Mouse (Mus musculus): ENCODE measurements around the gene Col18a1. TPM values are rescaled to one million over a fixed set of nuclear protein-coding genes. Genes with fewer than 3 reads are reported as not detected.

The Col18a1 gene
- polyA plus RNA-seq, 1 experiment from 2014 or later = 48.6 TPM

GRCm38 (mm10) chr10:77190967-77191915 lies 24.9 kb upstream of the Col18a1 start:
- Histone ChIP-seq H3K9me3 (ENCODE audit: control insufficient read depth, low read length) (no peaks in the 10 kb centered on the region), H3K4me2 (ENCODE audit: low read depth, low read length) (no peak overlapping the region), H3K27ac (ENCODE audit: low read length) (no peak overlapping the region), H3K4me1 (ENCODE audit: control insufficient read depth, insufficient read depth, low read length) (peaks cover 12% of the 10 kb centered on the region), H3K27me3 (replicated peaks; ENCODE audit: control insufficient read depth, insufficient read depth, low read length) (no peaks in the 10 kb centered on the region), H3K4me3 (ENCODE audit: low read length) (no peak overlapping the region), H3K36me3 (ENCODE audit: control insufficient read depth, insufficient read depth, low read length) (no peaks in the 10 kb centered on the region), H3K9ac (ENCODE audit: low read depth, low read length) (no peak overlapping the region)
- 31% methylated on average over 10 of the region's 10 CpGs for WGBS
- ATAC-seq = peak; percentile 44; the same call in 1 of the 2 replicates

GRCm38 (mm10) chr10:77187427-77187826 lies 21.1 kb upstream of the Col18a1 start:
- ATAC-seq = no peak
- WGBS = 67% methylated on average over 7 of the region's 7 CpGs
- Histone ChIP-seq H3K4me3 (ENCODE audit: low read length) (no peak overlapping the region), H3K27me3 (replicated peaks; ENCODE audit: control insufficient read depth, insufficient read depth, low read length) (no peaks in the 10 kb centered on the region), H3K4me1 (ENCODE audit: control insufficient read depth, insufficient read depth, low read length) (peaks cover 12% of the 10 kb centered on the region), H3K36me3 (ENCODE audit: control insufficient read depth, insufficient read depth, low read length) (no peaks in the 10 kb centered on the region), H3K9me3 (ENCODE audit: control insufficient read depth, low read length) (no peaks in the 10 kb centered on the region), H3K27ac (ENCODE audit: low read length) (no peak overlapping the region), H3K4me2 (ENCODE audit: low read depth, low read length) (no peak overlapping the region), H3K9ac (ENCODE audit: low read depth, low read length) (no peak overlapping the region)

DNA sequence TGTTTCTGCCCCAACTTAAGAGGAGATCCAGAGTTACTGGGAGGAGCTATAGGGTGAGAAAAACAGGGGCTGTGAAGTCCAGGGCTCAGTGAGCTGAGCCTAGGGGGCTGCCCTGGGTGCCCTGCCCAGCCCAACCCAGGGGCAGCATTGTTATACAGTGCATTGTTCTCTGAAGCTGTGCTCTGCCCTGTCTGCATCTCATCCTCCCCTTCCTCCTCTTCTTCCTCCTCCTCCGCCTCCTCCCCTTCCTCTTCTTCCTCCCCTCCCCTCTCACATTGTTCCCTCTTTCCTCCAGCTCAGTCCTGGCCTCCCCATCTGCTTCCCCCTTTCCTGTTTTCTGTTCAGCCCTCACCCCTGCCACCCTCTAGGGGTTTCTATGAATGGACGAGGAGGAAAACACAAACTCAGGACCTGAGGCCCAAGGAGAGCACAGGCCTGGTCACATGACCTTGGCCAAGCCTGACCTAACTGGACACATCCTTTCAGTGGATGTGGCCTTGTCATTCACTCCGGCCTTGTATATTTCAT lies 16.5 kb upstream of the Col18a1 start:
- peak; percentile 63 for ATAC-seq
- no peaks in the 10 kb centered on the region for H3K27me3 ChIP-seq (replicated peaks; ENCODE audit: control insufficient read depth, insufficient read depth, low read length)
- H3K4me1 ChIP-seq (ENCODE audit: control insufficient read depth, insufficient read depth, low read length) = no peaks in the 10 kb centered on the region
- H3K9ac ChIP-seq (ENCODE audit: low read depth, low read length) = no peak overlapping the region
- H3K4me2 ChIP-seq (ENCODE audit: low read depth, low read length) = no peak overlapping the region
- H3K4me3 ChIP-seq (ENCODE audit: low read length) = no peak overlapping the region
- WGBS = 69% methylated on average over 3 of the region's 3 CpGs
- no peaks in the 10 kb centered on the region for H3K9me3 ChIP-seq (ENCODE audit: control insufficient read depth, low read length)
- no peaks in the 10 kb centered on the region for H3K36me3 ChIP-seq (ENCODE audit: control insufficient read depth, insufficient read depth, low read length)
- H3K27ac ChIP-seq (ENCODE audit: low read length) = no peak overlapping the region

- Histone ChIP-seq H3K9ac (ENCODE audit: low read depth, low read length) (no peak overlapping the region), H3K27me3 (replicated peaks; ENCODE audit: control insufficient read depth, insufficient read depth, low read length) (no peaks in the 10 kb centered on the region), H3K27ac (ENCODE audit: low read length) (no peak overlapping the region), H3K4me3 (ENCODE audit: low read length) (no peak overlapping the region), H3K4me1 (ENCODE audit: control insufficient read depth, insufficient read depth, low read length) (no peaks in the 10 kb centered on the region), H3K4me2 (ENCODE audit: low read depth, low read length) (no peak overlapping the region), H3K36me3 (ENCODE audit: control insufficient read depth, insufficient read depth, low read length) (no peaks in the 10 kb centered on the region), H3K9me3 (ENCODE audit: control insufficient read depth, low read length) (no peaks in the 10 kb centered on the region)
- no peak for ATAC-seq
- WGBS = 75% methylated on average over 3 of the region's 3 CpGs
These were observed 13.8 kb upstream of the Col18a1 start for GRCm38 (mm10) chr10:77180110-77180509.

- Histone ChIP-seq H3K27ac (ENCODE audit: low read length) (no peak overlapping the region), H3K4me1 (ENCODE audit: control insufficient read depth, insufficient read depth, low read length) (no peaks in the 10 kb centered on the region), H3K4me2 (ENCODE audit: low read depth, low read length) (no peak overlapping the region), H3K36me3 (ENCODE audit: control insufficient read depth, insufficient read depth, low read length) (no peaks in the 10 kb centered on the region), H3K9me3 (ENCODE audit: control insufficient read depth, low read length) (no peaks in the 10 kb centered on the region), H3K9ac (ENCODE audit: low read depth, low read length) (no peak overlapping the region), H3K27me3 (replicated peaks; ENCODE audit: control insufficient read depth, insufficient read depth, low read length) (no peaks in the 10 kb centered on the region), H3K4me3 (ENCODE audit: low read length) (no peak overlapping the region)
- 76% methylated on average over 7 of the region's 7 CpGs for WGBS
- ATAC-seq = no peak
These were observed 12.3 kb upstream of the Col18a1 start for GRCm38 (mm10) chr10:77178691-77179090.

DNA sequence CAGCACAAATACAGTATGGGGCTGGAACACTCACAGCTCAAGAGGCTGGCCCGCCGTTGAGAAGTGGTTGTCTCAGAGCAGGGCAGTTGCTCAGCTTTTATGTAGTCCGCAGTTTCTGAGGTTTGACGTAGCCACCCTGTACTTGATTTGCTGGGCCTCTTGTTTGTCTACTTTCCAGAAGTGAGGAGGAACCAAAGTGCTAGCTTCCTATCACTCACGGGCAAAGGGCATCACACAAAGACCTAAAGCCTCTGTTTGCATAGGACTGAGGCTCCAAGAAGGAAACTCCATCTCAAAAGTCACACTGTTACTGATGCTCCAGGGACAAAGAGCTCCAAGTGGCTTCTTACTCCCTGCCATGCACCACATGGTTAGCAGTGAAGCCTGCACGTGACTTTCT lies 4.1 kb upstream of the Col18a1 start:
- H3K27ac ChIP-seq (ENCODE audit: low read length) = no peak overlapping the region
- ATAC-seq = peak; percentile 57
- no peaks in the 10 kb centered on the region for H3K9me3 ChIP-seq (ENCODE audit: control insufficient read depth, low read length)
- H3K36me3 ChIP-seq (ENCODE audit: control insufficient read depth, insufficient read depth, low read length) = no peaks in the 10 kb centered on the region
- no peak overlapping the region for H3K4me2 ChIP-seq (ENCODE audit: low read depth, low read length)
- H3K4me1 ChIP-seq (ENCODE audit: control insufficient read depth, insufficient read depth, low read length) = peaks cover 14% of the 10 kb centered on the region
- H3K4me3 ChIP-seq (ENCODE audit: low read length) = no peak overlapping the region
- no peak overlapping the region for H3K9ac ChIP-seq (ENCODE audit: low read depth, low read length)
- peaks cover 9% of the 10 kb centered on the region for H3K27me3 ChIP-seq (replicated peaks; ENCODE audit: control insufficient read depth, insufficient read depth, low read length)
- 72% methylated on average over 6 of the region's 6 CpGs for WGBS

DNA sequence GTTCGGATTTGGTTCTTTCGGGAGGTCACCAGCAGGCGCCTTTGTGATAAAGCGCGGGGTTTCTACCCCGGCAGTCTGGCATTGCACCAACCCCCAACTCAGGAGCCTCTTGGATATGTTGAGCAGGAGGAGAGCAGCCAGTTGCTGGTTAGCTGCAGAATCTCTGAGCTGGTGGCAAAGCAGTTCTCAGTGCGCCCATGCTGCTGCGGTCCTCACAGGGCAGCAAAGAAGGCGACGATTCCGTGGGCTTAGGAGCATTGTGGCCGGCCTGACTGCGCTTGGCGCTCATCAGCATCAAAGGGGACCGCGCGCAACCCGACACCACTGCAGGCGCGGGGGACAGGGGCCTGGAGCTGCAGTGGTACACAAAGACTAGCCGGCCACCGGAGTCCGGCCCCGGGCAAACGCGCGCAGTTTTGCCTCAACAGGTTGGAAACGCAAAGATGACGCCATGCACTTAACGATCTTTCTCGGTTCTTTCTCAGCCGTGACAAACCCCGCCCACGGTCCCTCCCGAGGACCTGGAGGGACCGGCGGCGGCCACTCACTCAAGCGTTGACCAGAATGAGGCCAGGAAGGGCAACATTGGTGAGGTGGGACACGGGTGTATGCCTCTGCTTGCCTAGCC lies 916 bp downstream of the Col18a1 start:
- H3K9ac ChIP-seq (ENCODE audit: low read depth, low read length) = peak overlapping the region; percentile 67

GRCm38 (mm10) chr10:77164437-77165052 lies 1.8 kb downstream of the Col18a1 start:
- Histone ChIP-seq H3K4me1 (ENCODE audit: control insufficient read depth, insufficient read depth, low read length) (peaks cover 24% of the 10 kb centered on the region), H3K4me2 (ENCODE audit: low read depth, low read length) (peak overlapping the region; percentile 96; the same call in 1 of the 2 replicates), H3K36me3 (ENCODE audit: control insufficient read depth, insufficient read depth, low read length) (no peaks in the 10 kb centered on the region), H3K9me3 (ENCODE audit: control insufficient read depth, low read length) (no peaks in the 10 kb centered on the region), H3K9ac (ENCODE audit: low read depth, low read length) (no peak overlapping the region), H3K4me3 (ENCODE audit: low read length) (no peak overlapping the region; the same call in 1 of the 2 replicates), H3K27ac (ENCODE audit: low read length) (no peak overlapping the region), H3K27me3 (replicated peaks; ENCODE audit: control insufficient read depth, insufficient read depth, low read length) (peaks cover 17% of the 10 kb centered on the region)
- no peak for ATAC-seq
- 17% methylated on average over 9 of the region's 9 CpGs for WGBS

More for the DNA sequence above, 916 bp downstream of the Col18a1 start:
- no peaks in the 10 kb centered on the region for H3K9me3 ChIP-seq (ENCODE audit: control insufficient read depth, low read length)
- H3K27me3 ChIP-seq (replicated peaks; ENCODE audit: control insufficient read depth, insufficient read depth, low read length) = peaks cover 17% of the 10 kb centered on the region
- H3K4me1 ChIP-seq (ENCODE audit: control insufficient read depth, insufficient read depth, low read length) = peaks cover 20% of the 10 kb centered on the region
- H3K4me2 ChIP-seq (ENCODE audit: low read depth, low read length) = peak overlapping the region; percentile 96
- H3K36me3 ChIP-seq (ENCODE audit: control insufficient read depth, insufficient read depth, low read length) = no peaks in the 10 kb centered on the region
- peak overlapping the region; percentile 60 for H3K4me3 ChIP-seq (ENCODE audit: low read length)
- peak; percentile 12; the same call in 1 of the 2 replicates for ATAC-seq
- H3K27ac ChIP-seq (ENCODE audit: low read length) = no peak overlapping the region
- WGBS = 2% methylated on average over 40 of the region's 40 CpGs

GRCm38 (mm10) chr10:77164041-77164436 lies 2.3 kb downstream of the Col18a1 start:
- ATAC-seq = no peak
- H3K9me3 ChIP-seq (ENCODE audit: control insufficient read depth, low read length) = no peaks in the 10 kb centered on the region
- no peak overlapping the region for H3K9ac ChIP-seq (ENCODE audit: low read depth, low read length)
- H3K36me3 ChIP-seq (ENCODE audit: control insufficient read depth, insufficient read depth, low read length) = no peaks in the 10 kb centered on the region
- H3K4me2 ChIP-seq (ENCODE audit: low read depth, low read length) = no peak overlapping the region
- WGBS = 47% methylated on average over 5 of the region's 5 CpGs
- no peak overlapping the region for H3K27ac ChIP-seq (ENCODE audit: low read length)
- peaks cover 28% of the 10 kb centered on the region for H3K4me1 ChIP-seq (ENCODE audit: control insufficient read depth, insufficient read depth, low read length)
- H3K4me3 ChIP-seq (ENCODE audit: low read length) = no peak overlapping the region
- peaks cover 17% of the 10 kb centered on the region for H3K27me3 ChIP-seq (replicated peaks; ENCODE audit: control insufficient read depth, insufficient read depth, low read length)

Measured in intestine, embryonic 16.5 days (tissue).